ENCODE assay signal across 17 mouse cellular contexts in the genomic region with DNA sequence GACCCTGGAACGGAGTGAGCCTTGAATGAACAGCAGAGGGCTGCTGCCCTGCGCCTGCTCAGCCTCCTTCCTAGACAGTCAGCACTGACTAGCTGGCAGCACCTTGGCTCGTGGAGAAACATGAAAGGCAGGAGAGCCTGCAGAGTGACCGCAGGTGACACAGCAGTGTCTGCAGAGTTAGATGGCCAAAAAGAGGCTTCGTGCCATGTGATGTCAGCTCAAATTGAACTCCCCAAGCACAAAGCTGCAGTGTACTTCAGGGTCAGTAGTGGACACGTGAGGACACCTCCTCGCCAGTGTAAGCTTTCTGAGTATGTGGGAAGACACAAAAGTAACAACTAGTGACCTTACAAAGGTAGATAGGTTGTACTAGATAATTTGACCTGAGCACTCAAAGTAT.
"Had no signal": no experiment of that assay in that cellular context is flagged by ENCODE, and none has a peak within 500 bp of the region (broad histone marks: within the 10 kb centered on the region; RNA-seq: fewer than 3 reads in every experiment).

No protein-coding gene starts in this region.

- H3K4me3 ChIP-seq: neural tube, embryonic 12.5 days; neural tube, embryonic 13.5 days; neural tube, embryonic 15.5 days; stomach, embryonic 15.5 days had no signal

- H3K4me2 ChIP-seq: neural tube, embryonic 12.5 days; neural tube, embryonic 13.5 days; neural tube, embryonic 15.5 days; stomach, embryonic 15.5 days had no signal

- H3K27ac ChIP-seq: neural tube, embryonic 12.5 days; neural tube, embryonic 13.5 days; neural tube, embryonic 15.5 days; stomach, embryonic 15.5 days; stomach, postnatal 0 days had no signal

- H3K9me3 ChIP-seq: neural tube, embryonic 12.5 days; neural tube, embryonic 13.5 days; neural tube, embryonic 15.5 days; stomach, embryonic 15.5 days had no signal

- H3K9ac ChIP-seq: neural tube, embryonic 12.5 days; neural tube, embryonic 13.5 days; neural tube, embryonic 15.5 days; stomach, embryonic 15.5 days had no signal

- H3K4me1 ChIP-seq: neural tube, embryonic 12.5 days; neural tube, embryonic 13.5 days; neural tube, embryonic 15.5 days; stomach, embryonic 15.5 days had no signal

- DNase-seq: retina, postnatal 1 day; right cerebral cortex, adult 18-20 months; right cerebral cortex, postnatal 14 days; right cerebral cortex, postnatal 25 days; right cerebral cortex, postnatal 4 days; spleen, adult 18-20 months; thymus, adult 18-20 months; thymus, adult 2 months; thymus, postnatal 14 days; thymus, postnatal 25 days; thymus, postnatal 36 days; thymus, postnatal 4 days had no signal

- H3K27me3 ChIP-seq: neural tube, embryonic 12.5 days; neural tube, embryonic 13.5 days; neural tube, embryonic 15.5 days; stomach, embryonic 15.5 days had no signal
